Mouse (Mus musculus) neural tube, embryonic 10.5 days (tissue): ENCODE results near the gene Pipox.

Experiments used
- DNase-seq: peaks from one replicate; pipeline ENCODE4 v3.0.0-alpha.2; 2017; ENCODE audit warnings: low spot score; ENCODE audit errors: extremely low spot score

Pipox gene

DNA sequence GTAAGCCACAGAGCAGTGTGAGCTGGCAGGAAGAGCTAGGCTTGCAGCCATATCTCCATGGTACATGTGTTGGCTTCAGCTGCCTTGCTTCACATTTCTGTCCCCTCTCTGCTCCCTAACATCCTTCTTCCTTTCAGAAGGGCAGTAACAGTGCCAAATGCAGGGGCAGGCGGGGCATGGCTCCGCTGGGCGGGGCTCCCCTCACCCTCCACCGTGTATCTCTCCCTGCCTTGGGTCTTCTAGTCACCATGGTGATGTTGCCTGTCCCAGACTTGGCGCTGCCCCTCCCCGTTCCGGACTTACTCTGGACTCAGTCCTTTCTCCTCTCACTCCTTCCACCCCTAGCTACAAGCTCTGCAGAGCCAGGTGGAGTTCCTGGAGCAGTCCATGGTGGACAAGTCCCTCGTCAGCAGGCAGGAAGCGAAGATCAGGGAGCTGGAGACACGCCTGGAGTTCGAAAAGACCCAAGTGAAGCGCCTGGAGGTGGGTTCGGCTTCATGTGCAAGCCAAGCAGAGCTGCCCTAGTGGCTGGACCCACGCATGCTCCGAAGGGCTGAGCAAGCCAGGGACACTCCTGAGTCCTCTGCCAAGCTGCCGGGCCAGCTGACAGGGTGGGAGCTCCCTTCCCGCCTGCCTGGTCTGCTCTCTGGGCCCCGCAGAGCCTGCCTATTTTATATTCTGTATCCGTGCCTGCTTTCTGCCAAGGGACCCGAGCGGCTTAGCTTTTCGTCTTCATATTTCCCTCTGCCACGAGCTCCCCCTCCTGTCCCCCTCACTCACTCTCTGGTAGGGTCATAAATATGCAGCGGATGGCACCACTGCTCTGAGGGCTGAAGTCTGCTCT, 43.3 kb downstream of the Pipox start:
- DNase-seq, result no peak

DNA sequence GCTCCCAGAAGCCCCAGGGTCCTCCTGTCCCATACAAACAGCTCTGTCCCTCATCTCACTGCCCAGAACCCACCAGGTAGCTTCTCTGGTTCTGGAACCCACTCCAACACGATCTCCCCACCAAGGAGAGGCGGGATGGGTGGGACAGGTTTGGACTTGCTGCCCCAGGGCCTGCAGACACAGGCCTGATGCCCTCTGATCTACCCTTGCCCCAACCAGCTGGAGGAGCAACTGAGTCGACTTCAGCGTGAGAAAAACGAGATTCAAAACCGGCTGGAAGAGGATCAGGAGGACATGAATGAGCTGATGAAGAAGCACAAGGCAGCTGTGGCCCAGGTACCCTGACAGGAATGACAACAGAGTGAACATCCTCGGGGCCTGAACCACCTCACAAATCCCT, 44.7 kb downstream of the Pipox start:
- DNase-seq, result no peak

DNA sequence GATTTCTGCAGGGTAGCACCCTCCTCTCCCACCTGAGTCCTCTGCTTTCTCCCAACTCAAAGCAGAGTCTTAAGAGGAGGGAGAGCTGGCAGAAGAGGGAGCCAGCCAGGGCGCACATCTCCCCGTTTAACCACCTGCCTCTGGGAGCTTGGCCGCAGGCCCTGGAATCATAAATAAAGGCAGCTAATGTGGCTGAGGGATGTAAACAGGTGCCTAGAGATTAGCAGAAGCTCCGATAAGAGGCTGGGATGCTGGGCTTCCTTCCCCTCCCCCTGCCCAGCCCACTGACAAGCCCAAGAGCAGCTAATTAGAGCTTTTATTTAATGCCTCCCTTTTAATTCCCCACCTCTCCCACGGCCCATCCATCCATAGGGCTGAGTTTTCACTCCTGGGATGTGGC, 45.8 kb downstream of the Pipox start:
- DNase-seq, result no peak

DNA sequence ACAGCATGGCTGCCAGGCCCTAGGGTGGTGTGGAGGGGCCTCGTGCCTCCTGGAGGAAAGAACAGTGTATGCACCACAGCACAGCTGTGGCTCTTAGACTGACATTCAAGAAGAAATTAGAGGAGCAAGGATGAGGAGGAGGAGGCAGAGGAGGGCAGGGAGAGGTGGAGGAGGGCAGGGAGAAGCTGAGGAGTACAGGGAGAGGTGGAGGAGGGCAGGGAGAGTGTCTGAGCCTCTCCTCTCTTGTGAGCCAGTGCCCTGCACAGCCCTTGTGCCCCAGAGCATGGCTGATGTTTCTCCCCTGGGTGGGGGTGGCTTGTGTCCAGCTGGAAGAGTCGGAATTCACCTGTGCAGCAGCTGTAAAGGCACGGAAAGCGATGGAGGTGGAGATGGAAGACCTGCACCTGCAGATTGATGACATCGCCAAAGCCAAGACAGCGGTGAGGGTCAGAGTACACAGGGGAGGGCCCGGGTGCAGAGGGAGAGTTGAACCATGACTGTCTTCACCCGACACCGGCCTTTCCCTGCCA, 46.2 kb downstream of the Pipox start:
- DNase-seq, result no peak

DNA sequence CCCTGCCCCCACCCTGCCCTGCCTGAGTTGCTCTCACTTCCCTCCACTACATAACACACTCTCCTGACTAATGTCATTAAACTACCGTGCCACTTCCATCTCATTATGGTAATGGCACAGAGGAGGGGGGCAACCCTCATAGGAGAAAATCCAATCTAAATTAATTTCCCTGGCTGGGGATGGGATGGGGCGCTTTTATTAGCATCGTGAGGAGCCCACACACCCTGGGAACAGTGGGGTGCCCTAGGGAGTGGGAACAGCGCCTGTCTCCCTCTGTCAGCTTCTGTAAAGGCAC, 50.0 kb downstream of the Pipox start:
- DNase-seq, result no peak

DNA sequence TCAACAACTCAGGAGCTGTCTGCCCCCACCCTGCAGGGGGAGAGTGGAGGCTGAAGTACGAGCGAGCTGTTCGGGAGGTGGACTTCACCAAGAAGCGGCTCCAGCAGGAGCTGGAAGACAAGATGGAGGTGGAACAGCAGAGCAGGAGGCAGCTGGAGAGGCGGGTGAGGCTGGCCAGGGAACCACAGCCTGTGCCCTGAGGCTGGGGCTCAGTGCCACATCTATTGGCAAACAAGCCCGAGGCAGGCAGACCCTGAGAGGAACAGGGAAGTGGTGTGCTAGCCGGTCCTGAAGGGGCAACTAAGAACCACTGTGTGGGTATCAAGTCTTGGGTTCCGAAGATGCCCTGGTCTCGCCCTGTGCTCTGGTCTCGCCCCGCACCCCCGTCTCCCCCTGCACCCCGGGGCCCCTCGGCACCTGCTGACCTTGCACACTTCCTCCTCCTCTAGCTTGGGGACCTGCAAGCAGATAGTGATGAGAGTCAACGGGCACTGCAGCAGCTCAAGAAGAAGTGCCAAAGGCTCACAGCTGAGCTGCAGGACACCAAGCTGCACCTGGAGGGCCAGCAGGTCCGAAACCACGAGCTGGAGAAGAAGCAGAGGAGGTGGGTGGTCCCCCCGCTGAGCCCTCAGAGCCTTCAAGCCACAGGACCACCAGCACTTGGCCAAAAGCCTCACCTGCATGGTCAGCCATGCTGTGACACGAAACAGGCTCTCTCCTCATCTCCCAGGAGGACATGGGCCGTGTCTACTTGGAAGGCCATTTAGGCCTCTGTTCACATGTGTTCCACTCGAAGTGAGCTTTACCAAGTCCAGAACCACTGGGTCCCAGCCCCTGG, 50.6 kb downstream of the Pipox start:
- DNase-seq, result no peak

DNA sequence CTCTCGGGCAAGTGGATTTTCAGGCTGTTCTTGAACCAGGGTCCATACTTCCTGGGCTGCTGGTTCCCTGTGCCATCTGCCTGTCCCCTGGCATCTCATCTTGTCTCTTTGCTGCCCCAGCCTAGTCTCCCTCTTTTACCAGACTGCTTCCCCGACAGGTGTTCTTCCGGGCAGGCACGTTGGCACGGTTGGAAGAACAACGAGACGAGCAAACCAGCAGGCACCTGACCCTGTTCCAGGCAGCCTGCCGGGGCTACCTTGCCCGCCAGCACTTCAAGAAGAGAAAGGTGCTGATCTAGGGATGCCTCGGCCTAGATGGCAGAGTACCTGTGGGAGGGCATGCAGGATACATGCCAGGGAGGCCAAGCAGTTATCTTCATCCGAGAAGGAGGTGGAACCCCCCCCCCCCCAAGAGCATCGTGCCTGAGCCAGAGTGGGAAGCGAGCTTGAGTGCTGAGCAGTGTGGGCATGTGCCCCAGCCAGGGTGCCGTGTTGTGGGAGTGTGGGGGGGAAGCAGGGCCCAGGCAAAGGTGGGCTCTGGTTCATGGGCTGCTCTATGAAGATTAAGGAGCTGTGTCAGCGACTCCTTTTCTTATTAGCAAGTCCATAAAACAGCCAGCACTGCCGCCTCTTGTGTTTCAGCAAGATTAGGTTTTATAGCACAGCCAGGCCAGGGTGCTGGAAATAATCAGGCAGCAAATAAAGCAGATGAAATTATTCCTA, 53.2 kb downstream of the Pipox start:
- no peak for DNase-seq

DNA sequence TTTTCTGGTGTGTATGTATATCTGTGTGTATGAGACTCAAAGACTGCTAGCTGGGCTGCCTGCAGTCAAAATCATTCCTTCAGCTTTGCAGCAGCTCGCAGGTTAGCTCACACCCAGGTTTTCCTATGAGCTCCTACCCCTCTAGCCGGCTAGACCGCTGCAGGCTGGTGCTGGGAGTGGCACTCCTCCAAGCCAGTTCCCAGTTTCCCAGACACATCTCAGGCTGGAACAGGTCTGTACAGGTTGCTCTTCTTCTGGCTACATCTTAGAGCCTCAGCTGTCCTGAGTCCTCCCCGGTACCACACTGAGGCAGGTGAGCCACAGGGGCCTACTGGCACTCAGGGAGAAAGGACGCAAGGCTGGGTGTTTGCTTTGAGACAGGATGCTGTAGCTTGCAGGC, 56.0 kb downstream of the Pipox start:
- DNase-seq, result no peak

DNA sequence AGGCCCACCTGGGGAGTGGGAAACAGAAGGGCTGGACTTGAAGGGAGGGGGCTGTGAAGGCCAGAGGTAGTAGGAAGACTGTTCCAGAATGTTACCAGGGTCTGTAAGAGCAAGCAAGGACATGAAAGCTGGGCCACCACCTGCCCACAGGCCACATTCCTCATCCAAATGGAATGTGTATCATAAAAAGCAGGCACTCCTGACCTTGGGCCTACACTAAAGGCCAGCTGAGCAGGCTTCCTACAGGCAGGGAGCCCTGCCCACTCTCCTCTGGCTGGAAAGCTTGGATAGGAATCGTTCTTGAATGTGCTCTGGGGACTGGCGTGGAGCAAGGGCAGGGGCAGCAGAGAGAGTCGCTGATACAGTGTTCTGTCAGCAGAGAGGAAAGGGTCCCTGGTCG, 57.1 kb downstream of the Pipox start:
- no peak for DNase-seq

DNA sequence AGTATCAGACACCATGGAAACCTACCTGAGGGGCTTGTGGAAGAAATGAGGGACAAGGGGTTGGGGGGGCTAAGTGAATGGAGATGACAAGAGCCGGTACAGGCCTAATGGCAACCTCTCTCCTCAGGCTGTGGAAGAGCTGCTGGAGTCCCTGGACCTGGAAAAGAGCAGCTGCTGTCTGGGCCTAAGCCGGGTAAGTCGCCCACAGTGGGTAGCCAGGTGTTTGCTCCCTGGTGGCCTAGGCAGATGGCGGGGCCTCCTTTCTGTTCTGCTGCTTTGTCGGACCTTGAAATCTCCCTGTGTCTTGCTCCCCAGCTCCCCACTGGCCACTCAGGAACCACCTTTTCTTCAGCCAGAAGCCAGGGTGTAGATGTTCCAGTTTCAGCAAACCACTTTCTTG, 57.6 kb downstream of the Pipox start:
- no peak for DNase-seq

DNA sequence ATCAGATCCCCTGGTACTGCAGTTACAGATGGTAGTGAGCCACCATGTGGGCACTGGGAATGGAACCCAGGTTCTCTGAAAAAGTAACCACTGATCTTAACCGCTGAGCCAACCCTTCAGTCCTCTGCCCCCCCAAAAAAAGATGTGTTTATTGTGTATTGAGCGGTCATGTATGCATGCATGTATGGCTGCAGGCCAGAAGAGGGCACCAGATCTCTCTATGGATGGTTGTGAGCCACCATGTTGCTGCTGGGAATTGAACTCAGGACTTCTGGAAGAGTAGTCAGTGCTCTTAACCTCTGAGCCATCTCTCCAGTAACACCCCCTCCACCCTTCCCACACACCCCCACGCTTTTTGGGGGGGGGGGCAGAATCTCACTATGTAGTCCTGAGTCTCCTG, 58.8 kb downstream of the Pipox start:
- no peak for DNase-seq

DNA sequence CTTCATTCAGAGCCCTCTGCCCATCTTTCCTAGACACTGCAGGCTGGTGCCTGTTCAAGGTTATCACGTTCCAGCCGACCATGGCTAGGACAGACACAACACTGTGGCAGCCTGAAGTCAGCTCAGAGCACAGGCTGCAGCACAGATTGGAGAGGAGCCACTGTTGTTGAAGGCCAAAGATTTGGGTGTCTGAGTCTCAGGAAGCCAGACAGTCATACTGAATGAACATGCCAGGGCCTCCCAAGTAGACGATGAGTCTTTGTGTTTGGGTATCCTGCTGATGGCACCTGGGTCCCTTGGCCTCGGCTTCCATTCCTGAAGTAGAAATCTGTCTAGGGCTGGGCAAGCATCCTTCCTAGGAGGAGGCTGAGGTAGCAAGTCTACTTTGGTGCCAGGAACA, 61.4 kb downstream of the Pipox start:
- no peak for DNase-seq

DNA sequence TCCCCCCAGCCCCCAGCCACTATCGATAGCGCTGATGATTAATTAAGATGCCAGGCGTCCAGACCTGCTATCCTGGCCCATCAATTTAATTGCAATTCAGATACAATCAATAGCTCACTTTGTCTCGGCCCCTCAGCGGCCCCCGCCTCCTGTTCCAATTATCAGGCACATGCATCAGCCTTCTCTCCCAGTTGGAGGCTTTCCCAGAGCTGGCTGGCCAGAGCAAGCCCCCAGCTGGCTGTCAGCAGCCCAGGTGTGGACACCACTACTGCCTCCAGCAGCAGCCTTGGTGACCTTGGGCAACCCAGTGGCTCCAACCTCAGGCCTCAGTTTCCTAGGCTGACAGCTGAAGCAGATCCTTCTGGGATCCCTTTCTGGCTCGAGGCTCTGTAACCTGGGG, 63.0 kb downstream of the Pipox start:
- DNase-seq, result no peak
